Mouse (Mus musculus) spleen, embryonic (tissue): ENCODE data around the gene Cyp4f40.
"Not testable (repeated sequence)": the region's sequence is repeated elsewhere in the genome, so short reads cannot be mapped to it uniquely, and the experiment has no call there.

Experiments
- CTCF ChIA-PET: fragments of 350-600 bp; sonication (Branson Sonifier 250); formaldehyde crosslinking; loops from one replicate; lab custom pipeline; 2022; lab: Charles Lee

The Cyp4f40 gene

DNA sequence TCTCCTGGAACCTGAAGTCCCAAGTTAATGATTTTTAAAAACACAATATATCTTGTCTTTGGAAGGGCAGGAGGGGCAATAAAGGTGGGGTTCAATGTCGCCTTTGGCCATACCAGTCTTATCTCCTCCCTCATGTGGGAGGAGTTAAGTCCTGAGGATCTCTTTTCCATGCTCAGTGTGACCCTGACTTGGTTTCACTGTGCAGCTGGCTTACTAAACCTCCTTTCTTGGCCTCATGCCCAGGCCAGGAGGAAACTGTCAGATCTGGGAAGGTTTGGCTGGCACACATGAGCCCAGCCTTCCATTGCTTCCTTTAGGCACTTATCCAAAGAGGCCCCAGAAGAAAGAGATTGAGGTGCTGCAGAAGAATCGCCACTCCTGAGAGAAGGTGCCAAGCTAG lies at the start of gene Cyp4f40:
TSS of gene Cyp4f40 (plus strand) at position 189 of the 400 bp plus-strand sequence.
- CTCF ChIA-PET: no interaction called here

DNA sequence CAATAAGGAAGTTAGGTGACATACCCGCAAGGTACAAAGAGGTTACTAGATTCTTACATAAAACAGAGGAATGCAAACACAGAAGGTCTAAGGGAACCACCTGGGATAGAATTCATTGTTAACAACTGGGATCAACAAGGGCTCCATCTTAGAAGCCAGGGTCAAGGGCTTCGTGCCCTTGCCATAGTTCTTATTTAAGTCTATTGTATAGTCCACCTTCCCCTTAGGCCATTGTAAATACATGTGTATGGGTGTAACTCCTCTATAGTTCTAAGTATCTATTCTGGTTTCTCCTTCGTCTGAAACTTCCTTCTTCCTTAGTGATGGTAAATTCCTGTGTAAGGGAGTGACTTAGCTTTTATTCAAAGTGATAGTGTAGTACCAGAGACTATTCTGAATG lies 48.5 kb upstream of the Cyp4f40 start:
- CTCF ChIA-PET: not testable (repeated sequence)

DNA sequence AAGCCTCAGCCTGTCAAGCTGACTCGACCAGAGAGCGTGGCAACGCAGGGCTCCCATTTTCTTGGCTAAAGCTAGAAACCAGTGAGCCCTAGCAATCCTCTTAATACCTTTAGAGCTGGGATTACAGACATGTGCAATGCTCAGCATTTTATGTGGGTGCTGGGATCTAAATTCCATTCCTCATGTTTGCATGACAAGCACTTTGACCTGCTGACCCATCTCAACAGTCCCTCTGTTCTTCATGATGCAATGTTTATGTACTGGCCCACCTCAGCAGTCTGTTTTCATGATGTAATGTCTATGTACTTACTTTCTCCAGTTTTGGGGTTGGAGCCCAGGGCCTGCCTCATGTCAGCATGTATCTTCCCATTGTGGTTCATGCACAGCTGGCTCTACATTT lies 47.8 kb upstream of the Cyp4f40 start:
- CTCF ChIA-PET: no interaction called here

DNA sequence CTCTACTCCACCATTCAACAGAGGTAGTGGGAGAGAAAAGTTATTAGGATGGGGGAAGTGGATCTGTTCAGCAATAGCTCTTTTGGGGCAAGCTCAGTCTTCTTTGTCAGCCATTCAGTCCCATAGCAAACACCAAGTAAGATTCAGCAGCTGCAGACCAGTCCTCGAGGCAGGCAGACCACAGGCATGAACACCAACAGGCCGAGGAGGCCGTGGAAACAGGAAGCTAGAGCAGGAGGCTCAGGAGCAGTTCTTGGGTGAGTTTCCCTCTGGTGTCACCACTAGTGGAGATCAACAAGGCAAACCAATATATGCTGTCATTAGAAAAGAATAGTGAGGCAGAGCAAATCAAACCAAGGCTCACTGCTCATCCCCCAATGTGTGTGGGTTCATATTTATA lies 46.3 kb upstream of the Cyp4f40 start:
- CTCF ChIA-PET: no interaction called here

DNA sequence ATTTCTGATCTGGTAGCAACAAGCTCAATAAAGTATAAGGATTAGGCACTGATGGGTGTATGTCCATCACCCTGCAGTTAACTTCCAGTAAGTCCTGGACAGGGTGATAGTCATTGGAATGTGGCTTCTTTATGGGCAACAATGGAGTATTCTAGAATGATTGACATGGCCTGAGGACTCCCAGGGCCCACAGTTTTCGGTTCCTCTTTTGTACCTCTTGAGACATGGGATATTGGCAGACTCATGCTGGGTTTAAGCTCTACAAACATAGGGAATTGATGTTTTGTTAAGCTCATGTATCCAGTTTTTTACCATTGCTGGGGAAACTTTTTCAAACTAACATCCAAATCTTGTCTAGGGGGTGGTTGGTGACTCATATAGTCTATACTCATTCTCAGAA lies 41.4 kb upstream of the Cyp4f40 start:
- CTCF ChIA-PET: no interaction called here

DNA sequence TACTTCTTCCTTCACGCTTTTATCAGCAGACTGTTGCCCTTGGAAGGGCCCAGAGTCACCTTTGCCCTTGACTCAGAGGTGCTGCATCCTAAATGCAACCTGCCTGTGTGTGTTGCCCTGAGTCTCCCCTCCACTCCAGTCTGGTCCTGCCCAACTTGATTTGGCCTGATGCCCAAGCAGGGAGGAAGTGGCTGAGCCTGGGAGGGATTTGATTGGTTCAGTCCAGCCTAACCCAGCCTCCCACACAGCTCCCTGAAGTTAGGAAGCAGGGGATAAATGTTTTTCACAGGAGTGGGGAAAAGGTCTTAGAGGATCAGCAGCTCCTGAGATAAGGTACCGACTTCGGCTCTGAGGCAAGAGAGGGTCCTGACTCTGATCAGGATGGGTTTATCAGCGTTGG lies 37.7 kb upstream of the Cyp4f40 start, which contains the start of gene Cyp4f37:
TSS of gene Cyp4f37 (plus strand) at position 292 of the 400 bp plus-strand sequence.
- CTCF ChIA-PET: not testable (repeated sequence)

DNA sequence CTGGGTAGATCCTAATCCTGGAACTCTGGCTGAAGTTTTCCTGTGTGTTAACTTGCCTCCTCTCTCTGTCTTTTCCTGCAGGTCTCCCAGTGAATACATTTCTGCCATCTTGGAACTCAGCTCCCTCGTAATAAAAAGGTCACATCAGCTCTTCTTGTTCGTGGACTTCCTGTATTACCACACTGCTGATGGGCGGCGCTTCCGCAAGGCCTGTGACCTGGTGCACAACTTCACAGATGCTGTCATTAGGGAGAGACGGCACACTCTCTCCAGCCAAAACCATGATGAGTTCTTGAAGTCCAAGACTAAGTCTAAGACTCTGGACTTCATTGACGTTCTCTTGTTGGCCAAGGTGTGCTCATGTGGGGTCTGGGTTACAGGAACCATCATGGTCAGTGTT lies 29.0 kb upstream of the Cyp4f40 start:
- CTCF ChIA-PET: not testable (repeated sequence)

DNA sequence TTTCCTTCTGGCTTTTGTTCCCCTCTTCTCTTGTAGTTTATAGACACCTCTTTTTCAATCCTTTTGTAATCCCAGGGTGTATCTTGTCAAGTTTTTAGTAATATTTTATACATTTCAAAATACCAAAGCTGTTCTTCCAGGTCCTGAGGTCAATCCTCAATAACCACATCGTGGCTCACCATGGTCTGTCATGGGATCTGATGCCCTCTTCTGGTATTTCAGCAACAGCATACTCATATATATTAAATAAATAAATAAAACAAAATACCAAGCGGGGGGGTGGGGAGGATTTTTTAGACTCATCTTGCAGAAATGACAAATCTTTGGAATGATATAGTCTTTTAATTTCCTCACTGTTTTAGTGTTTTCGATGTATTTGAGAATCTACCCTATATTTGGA lies 26.8 kb upstream of the Cyp4f40 start:
- CTCF ChIA-PET: interaction anchor here (0.5 kb wide), 1 partner anchor 53 kb away, joined by 3 read pairs; no protein-coding TSS in a partner anchor

DNA sequence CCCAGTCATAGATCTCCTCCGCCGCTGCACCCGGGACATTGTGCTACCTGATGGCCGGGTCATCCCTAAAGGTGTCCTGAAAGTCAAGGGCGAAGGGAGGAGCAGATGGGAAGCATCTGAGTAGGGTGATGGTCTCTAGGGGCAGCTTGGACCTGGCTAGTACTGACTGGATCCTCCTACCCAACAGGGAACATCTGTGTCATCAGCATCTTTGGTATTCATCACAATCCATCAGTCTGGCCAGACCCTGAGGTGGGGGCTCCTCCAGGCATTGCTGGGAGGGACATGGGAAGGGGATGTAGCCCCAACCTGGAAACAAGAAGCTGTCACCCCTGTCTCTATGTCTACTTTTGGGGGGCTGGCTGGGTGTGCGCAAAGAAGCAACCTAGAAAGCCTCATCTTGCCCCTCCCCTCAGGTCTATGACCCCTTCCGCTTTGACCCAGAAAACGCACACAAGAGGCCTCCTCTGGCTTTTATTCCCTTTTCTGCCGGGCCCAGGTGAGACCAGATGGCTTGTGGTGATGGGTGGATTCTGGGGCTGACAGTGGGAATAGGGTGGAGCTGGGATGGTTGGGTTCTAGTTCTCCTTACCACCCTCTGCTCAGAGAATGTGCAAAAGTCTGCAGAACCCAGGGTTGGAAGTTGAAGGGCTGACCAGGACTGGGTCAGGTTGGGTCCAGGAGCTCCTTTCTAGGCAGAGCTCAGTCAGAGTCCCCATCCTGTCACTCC lies 24.3 kb upstream of the Cyp4f40 start:
- CTCF ChIA-PET: not testable (repeated sequence)

DNA sequence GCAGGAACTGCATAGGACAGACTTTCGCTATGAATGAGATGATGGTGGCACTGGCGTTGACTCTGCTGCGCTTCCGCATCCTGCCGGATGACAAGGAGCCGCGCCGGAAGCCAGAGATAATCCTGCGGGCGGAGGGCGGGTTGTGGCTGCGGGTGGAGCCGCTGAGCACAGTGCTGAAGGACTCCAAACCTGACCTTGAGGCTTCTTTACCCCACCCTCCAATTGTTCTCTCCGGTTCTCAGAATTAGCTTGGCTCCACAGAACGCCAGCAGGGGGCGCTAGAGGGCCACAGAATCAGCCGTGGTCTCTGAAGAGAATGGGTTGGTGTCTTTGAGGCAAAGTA lies 23.8 kb upstream of the Cyp4f40 start:
- CTCF ChIA-PET: no interaction called here

DNA sequence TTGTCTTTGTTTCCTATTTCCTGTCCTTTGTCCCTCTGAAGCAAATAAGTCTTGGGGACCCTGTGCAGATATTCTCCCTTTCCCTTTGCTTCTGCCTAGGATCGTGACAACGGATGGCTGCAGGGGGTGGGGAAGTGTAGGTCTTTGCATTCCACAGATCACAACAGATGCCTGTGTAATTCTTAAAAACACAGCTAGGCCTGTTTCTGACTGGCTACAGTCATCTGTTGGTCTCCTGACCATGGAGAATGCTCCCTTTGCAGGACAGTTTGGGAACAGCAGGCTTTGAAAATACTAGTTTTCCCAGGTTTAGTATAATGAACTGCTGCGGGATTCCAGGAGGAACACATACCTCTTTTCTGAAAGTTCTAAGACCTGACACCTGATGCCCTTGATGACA lies 22.4 kb upstream of the Cyp4f40 start:
- CTCF ChIA-PET: interaction anchor here (0.6 kb wide), 1 partner anchor 1073 kb away, joined by 3 read pairs; no protein-coding TSS in a partner anchor

DNA sequence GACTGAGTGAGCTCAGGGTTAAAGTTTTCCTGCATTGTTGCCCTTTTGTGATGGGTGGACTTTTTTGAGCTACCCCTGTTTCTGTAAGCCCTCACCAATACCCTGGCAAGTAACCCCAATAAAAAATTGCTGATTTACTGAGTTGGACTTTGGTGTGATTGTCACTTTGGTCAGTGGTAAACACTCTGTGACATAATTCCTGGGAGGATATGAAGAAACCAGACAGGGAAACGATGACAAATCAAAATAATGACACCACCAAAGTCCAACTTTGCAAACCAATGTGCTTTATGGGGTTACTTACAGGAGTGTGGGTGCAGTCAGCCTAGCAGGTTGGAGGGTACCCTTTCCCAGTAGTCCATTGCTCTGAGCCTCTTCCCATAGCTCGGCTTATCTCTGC lies 21.5 kb upstream of the Cyp4f40 start:
- CTCF ChIA-PET: interaction anchor here (0.5 to 0.6 kb wide), 2 partner anchors 326 to 1072 kb away, joined by 3 to 4 read pairs; no protein-coding TSS in a partner anchor

DNA sequence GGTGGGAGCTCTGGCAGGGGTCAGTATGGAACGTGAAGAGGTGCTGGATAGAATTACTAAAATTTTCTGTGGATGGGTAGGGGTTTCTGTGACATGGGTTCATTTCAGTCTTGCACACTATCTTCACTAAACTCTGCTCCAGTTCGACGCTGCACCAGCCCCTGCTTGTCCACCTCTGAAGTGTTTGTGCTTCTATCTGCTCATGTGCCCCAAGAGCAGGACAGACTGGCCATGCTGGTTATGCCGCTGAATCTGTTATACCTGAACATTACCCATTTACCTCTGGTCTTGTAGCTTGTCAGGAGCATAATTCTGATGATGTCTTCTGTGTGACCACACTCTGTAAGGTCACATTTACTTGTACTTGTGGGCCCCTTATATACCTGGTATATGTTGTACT lies 12.1 kb upstream of the Cyp4f40 start:
- CTCF ChIA-PET: no interaction called here

DNA sequence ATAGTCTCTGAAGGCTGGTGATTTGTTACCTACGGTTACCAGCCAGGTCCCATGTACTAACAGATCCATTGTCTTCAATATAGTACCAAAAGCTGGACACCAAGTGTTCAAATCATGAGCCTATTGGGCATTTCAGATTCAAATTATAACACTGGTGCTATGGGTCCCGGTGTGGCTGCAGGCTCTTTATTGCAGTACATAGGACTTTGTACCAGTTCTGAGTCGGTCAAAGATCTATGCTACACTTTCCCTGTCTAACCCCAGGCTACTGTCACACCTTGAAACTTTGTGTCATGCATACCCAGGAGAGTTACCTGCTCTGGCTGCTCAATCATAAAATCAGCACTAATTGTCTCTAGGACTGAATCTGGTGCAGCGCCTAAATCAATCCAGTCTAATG lies 4.8 kb upstream of the Cyp4f40 start:
- CTCF ChIA-PET: interaction anchor here (0.5 kb wide), 1 partner anchor 120 kb away, joined by 7 read pairs; no protein-coding TSS in a partner anchor

DNA sequence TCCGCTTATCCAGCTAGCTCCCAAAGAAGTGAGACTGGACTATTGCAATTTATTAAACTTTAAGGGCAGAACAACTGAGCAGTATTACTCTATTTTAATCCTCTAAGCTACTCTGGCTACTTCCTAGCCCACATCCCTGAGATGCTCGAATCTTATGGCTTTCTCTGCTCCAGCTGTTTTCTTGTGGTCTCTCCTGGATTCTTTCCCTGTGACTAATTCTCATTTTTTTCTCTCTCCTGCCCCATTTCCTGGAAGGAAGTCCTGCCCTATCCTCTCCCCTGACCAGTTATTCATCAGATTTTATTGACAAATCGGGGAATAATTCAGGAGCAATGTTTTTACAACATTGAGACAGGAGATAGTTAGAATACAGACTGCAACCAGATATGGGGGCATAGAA lies 1.7 kb upstream of the Cyp4f40 start:
- CTCF ChIA-PET: no interaction called here

DNA sequence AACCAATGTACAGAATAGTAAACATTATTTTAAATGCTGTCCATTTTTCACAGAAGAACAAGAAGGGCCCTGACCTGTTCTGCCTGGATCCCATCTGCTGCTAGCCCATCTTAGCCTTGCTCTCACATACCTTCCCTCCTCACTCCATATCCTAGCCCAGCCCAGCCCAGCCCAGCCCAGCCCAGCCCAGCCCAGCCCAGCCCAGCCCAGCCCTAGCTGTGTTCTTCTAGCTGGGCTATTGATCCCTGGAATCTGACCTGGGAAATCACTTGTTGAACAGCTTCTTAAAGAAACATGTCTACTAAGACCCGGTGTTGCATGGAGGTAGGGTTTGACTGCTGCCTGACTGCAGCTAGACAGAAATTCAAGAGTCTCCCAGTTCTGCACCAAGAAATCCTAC lies 454 bp upstream of the Cyp4f40 start:
- CTCF ChIA-PET: no interaction called here

DNA sequence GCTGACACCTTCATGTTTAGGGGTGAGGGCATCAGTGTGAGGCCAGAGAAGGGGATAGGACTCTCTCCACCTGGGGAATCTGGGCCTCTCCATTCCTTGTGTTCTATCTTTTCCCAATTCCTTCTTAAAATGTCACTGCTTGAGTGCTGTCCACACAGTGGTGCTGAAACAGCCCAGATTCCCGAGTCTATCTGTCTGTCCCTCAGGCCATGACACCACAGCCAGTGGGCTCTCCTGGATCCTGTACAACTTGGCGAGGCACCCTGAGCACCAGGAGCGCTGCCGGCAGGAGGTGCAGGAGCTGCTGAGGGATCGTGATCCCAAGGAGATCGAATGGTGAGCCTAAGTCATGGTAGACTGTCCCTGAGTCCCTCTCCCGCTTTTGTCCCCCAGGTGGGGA lies 15.3 kb downstream of the Cyp4f40 start:
- CTCF ChIA-PET: no interaction called here

DNA sequence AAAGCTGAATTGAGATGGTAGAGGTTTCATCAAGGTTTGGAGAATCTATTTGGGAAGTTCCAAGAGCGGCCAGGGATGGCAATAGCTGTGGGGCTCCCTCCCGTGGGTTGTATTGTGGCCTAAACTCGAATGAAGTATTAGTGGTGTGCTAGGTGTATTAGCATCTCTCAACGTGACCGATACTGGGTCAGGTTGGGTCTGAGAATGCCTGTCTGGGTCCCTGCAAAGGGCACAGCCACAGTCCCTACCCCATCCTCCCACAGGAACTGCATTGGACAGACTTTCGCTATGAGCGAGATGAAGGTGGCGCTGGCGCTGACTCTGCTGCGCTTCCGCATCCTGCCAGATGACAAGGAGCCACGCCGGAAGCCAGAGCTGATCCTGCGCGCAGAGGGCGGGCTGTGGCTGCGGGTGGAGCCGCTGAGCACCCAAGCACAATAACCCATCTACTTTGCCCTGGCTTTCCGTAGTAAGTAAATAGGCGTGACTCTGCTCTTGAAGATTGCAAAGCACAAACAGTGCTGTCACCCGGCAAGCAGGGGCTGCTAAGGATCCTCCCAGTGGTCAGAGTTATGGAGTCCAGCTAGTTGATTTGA lies 17.4 kb downstream of the Cyp4f40 start:
- CTCF ChIA-PET: no interaction called here

DNA sequence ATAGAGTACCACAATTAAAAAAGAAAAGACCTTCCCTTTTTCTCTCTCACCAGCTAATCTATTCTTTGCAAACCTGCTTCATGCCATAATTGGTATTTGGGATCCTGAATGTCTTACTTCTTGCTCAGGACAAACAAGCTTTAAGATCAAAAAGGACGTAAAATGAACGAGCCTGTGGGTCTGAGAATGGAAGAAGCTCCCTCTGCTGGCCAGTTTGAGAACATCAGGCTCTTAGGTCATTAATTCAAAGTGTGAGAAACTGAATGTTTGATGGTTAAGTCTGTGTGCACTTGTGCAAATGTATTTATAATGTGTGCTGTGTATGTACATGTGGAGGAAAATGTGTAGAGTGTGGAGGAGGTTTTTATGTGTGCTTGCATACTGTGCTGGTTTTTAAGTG lies 21.7 kb downstream of the Cyp4f40 start:
- CTCF ChIA-PET: interaction anchor here (1.2 kb wide), 1 partner anchor 152 kb away, joined by 3 read pairs; no protein-coding TSS in a partner anchor

DNA sequence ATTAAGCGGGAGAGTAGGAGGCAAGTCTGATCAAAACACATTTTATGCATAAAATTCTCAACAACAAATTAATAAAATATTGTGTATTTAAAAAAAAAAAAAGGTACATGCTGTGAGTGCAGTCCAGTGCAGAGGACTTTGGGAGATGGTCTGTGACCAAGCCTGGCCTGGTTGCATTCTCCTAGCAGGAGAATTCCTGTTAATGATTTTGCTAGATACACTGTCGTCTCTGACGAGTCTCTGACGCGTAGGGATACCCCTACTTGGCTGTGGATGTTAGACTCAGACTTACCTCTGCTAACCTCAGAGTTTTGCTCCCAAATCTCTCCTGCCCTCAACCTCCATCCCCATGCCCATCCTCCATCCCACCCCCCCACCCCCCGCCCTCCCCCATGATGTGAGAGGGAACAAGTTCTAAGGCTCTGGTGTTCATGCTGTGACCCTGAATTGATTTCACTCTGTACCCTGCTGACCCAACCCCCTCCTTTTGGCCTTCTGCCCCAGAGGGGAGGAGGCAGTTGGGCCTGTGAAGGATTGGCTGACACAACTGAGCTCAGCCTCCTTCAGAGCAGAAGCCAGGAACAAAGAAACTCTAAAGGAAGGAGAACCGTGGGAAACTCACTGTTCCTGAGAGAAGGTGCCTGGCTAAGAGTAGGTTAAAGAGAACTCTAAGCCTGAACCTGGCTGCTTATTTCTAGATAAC lies 26.5 kb downstream of the Cyp4f40 start, which contains the start of gene Cyp4f15:
TSS of gene Cyp4f15 (plus strand) at position 580 of the 703 bp plus-strand sequence.
- CTCF ChIA-PET: no interaction called here

DNA sequence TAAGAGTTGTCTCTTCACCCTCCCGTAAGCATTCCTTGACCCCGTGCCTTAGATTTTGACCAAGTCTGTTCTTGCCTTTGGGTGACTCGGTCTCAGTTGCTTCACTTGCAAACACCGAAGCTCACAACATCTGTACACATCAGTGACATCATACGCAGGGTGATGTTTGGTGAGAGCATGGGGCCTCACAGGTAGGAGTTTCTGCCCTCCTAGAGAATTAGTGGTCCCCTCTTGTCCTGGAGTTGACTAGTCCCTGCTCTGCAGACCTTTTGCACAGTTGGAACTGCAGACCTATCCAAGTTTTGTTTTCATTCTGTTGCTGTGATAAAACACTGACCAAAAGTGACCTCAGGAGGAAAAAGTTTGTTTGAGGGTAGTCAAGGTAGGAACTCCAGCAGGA lies 28.0 kb downstream of the Cyp4f40 start:
- CTCF ChIA-PET: no interaction called here

DNA sequence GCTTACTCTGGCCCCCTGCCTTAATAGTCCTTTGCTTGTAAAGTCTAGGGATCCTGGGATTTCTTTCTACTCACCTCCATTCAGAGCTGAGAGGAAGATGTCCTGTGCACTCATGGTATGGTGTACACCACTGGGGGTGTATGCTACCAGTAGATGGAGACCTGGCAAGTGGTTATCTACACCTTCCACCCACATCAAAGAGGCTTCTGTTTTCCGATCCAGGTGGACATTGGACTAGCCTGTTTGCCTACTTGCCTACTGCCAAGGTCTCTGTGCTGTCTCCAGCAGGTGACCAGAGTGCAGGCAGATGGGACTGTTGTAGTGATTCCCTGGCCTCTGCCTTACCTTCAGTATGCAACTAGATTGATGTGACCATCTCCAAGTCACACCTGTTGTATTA lies 32.3 kb downstream of the Cyp4f40 start:
- CTCF ChIA-PET: no interaction called here

DNA sequence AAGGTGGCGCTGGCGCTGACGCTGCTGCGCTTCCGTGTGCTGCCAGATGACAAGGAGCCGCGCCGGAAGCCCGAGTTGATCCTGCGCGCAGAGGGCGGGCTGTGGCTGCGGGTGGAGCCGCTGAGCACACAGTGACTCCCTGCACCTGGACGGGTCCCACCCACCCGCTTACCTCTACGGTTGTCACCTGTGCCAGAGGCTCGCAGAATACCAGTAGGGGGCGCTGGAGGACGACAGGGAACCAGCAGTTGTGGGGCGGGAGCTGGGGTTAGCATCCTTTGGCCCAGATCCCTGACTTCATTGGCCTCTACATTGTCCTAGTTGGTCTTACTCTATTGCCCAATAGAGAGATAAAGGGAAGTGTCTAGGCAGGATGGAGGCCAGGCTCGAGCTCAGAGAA lies 44.1 kb downstream of the Cyp4f40 start:
- CTCF ChIA-PET: no interaction called here
